Mouse (Mus musculus) thymus, adult 2 months (tissue): Measurements from ENCODE around the gene Eif4e3. TPM values are rescaled to one million over a fixed set of nuclear protein-coding genes. Genes with fewer than 3 reads are reported as not detected.

ENCODE experiments used
- DNase-seq: peaks from one replicate; pipeline ENCODE4 v3.0.0; 2021
- H3K27ac ChIP-seq: fragments of 200-500 bp; 2 replicates; pipeline ENCODE4 v1.5.1; 2012; ENCODE audit warnings: low read length, control low read depth; ENCODE audit not compliant: control insufficient read depth, insufficient read depth
- H3K27me3 ChIP-seq: fragments of 200-500 bp; 2 replicates; pipeline ENCODE4 v1.6.1; 2012; ENCODE audit warnings: mild to moderate bottlenecking, low read length, moderate library complexity, mixed read lengths; ENCODE audit not compliant: control insufficient read depth, insufficient read depth
- H3K36me3 ChIP-seq: fragments of 200-500 bp; 2 replicates; pipeline ENCODE4 v1.6.1; 2012; ENCODE audit warnings: mild to moderate bottlenecking, low read length, moderate library complexity; ENCODE audit not compliant: control insufficient read depth, insufficient read depth
- H3K4me1 ChIP-seq: fragments of 200-500 bp; replicated peaks from 2 replicates; pipeline ENCODE4 v1.6.1; 2012; ENCODE audit warnings: low read length; ENCODE audit not compliant: control insufficient read depth, insufficient read depth
- H3K4me3 ChIP-seq: fragments of 200-500 bp; 2 replicates; pipeline ENCODE4 v1.5.1; 2012; ENCODE audit warnings: mild to moderate bottlenecking, low read length, control low read depth, moderate library complexity; ENCODE audit not compliant: control insufficient read depth, insufficient read depth
- CTCF ChIP-seq: fragments of 200-500 bp; IDR thresholded peaks from 2 replicates; pipeline ENCODE4 v1.5.1; 2012; ENCODE audit warnings: mild to moderate bottlenecking, control low read depth, low read length, moderate library complexity, borderline replicate concordance; ENCODE audit not compliant: control insufficient read depth, poor library complexity, insufficient read depth; ENCODE audit errors: extremely low read depth
- POLR2A ChIP-seq: fragments of 200-500 bp; IDR thresholded peaks from 2 replicates; pipeline ENCODE4 v1.6.1; 2012; ENCODE audit warnings: mild to moderate bottlenecking, low read length, control low read depth, moderate library complexity; ENCODE audit not compliant: control insufficient read depth, poor library complexity, insufficient read depth; ENCODE audit errors: extremely low read depth
- WGBS: fragments of 180-500 bp; shearing (Covaris S2); methylation state at CpG from one replicate; pipeline ENCODE4 v1.1.7; 2018; 5-methylcytosine and 5-hydroxymethylcytosine counted together
- polyA plus RNA-seq: library from polyadenylated mRNA; depleted of rRNA; stranded (reverse); fragments of >200 nt; gene quantifications from 2 replicates; pipeline ENCODE4 v1.2.3, GENCODE M21; 2012

The Eif4e3 gene
- polyA plus RNA-seq, 1 experiment = 34.4 TPM

DNA sequence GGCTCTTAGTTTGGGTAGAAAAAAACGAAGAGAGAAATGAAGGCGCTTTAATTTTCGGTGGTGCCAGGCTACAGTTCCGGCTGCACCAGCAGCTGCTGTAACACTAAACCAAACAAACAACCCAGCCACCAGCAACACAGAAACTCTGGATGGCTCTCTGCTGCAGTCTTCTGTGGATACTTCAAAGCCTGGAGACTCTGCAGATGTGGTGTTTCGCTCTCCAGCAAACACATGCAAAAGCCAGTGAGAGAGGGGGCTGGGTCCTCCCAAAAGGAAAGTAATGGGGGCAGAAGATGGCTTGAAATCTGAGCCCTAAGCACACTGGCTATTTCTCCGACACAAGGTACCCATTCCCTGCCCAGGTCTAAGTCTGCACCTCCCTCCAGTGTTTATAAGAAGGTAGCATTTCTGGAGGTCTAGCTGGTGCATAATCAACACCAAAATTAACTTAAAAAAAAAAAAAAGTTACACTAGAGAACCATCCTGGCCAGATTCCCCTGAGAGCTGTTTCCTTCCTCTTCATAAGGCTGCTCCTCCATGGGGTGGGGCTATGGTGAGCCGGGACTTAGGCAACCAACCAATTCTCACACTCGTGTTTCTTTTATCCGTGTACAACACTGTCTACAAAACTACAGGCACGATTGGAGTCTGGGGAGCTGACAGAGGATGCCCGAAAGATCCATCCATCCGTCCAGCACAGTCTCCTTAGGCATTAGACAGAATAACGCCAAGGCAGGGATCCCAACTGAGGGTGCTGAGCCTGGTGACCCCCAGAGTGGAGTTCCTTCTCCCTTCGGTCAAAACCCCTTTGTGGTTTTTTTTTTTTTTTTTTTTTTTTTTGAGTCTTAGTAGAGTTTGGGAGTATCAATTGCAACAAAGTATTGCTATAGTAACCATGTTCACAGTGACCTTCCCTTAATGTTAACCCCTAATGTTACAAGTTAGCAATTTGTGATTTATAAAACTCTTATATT lies 55.8 kb downstream of the Eif4e3 start:
- TF ChIP-seq CTCF (no peak), POLR2A (no peak)
- Histone ChIP-seq H3K36me3 (no peaks in the 10 kb centered on the region), H3K27me3 (no peaks in the 10 kb centered on the region), H3K4me1 (peaks cover 9% of the 10 kb centered on the region), H3K4me3 (no peak overlapping the region), H3K27ac (0 out of 2 replicates have a peak overlapping the region, but pooled peaks have one; percentile 2)
- DNase-seq = peak; percentile 45
- 23% methylated on average over 14 of the region's 14 CpGs for WGBS

DNA sequence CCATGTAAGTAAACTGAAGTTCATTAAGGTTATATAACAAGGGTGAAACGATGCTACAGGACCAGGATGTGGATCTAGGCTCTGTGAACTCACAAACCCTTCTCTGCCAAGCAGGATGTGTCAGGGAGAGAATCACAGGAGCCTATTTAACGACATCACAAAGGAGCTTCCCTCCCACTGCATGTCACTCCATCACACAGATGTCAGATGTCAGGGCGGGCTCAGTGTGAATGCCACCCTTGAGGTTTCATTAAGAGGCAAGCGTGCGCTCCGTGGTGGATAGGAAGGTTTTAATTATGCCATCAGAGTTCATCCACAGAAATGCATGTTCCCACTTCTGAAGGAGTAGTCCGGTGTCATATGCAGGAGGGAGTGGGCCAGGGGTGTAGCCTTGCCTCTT lies 60.5 kb downstream of the Eif4e3 start:
- no peak overlapping the region for H3K4me3 ChIP-seq
- DNase-seq = no peak
- WGBS = 92% methylated on average over 7 of the region's 7 CpGs
- no peak overlapping the region for H3K27ac ChIP-seq
- H3K4me1 ChIP-seq = peaks cover 10% of the 10 kb centered on the region
- H3K36me3 ChIP-seq = no peaks in the 10 kb centered on the region
- no peaks in the 10 kb centered on the region for H3K27me3 ChIP-seq
- no peak for TF ChIP-seq CTCF
- TF ChIP-seq POLR2A = no peak

DNA sequence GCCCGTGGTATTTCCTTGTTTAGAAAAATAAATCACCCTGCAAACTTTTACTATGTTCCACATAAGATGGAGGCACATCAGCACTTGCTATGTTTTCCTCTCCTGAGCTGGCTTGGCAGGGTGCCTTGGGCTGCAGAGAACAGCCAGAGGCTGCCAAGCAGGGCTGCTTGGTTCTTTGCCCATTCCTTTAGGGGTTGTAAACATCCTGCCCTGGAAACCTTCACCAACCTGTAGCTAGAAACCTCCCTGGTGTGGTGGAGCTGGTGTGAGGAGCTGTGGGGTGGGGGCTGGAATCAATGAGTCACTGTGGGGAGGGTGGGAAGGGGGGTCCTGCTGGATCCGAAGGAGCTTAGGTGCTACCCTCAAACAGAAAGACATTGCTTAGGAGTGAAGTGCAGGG lies 61.8 kb downstream of the Eif4e3 start:
- Histone ChIP-seq H3K4me3 (no peak overlapping the region), H3K36me3 (no peaks in the 10 kb centered on the region), H3K27ac (no peak overlapping the region), H3K4me1 (peaks cover 7% of the 10 kb centered on the region; the same call in 1 of the 2 replicates), H3K27me3 (no peaks in the 10 kb centered on the region)
- TF ChIP-seq CTCF (no peak), POLR2A (no peak)
- no peak for DNase-seq
- 91% methylated on average over 2 of the region's 2 CpGs for WGBS

GRCm38 (mm10) chr6:99602434-99602833 lies 64.1 kb downstream of the Eif4e3 start:
- Histone ChIP-seq H3K4me1 (peaks cover 5% of the 10 kb centered on the region; the same call in 1 of the 2 replicates), H3K27ac (no peak overlapping the region), H3K27me3 (no peaks in the 10 kb centered on the region), H3K36me3 (no peaks in the 10 kb centered on the region), H3K4me3 (no peak overlapping the region)
- TF ChIP-seq POLR2A = no peak
- no peak for TF ChIP-seq CTCF
- no peak for DNase-seq
- 85% methylated on average over 7 of the region's 7 CpGs for WGBS

DNA sequence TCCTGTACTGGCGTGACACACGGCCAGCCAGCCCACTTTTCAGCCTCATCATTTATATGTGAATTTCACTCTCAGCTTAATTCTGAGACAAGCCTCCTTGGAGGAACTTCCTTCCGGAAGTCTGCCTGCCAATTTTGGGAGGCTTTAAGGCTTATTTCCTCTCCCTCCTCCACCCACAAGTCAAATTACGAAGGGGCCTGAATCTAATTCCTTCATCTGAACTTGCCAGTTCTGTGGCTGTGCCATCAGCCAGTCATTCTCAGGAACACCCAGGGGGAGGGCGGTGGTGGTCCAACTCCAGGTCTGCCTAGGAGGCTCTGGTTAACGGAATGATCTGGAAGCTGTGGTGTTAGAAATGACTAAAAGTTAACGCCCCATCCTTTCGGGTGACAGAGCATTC lies 65.7 kb downstream of the Eif4e3 start:
- H3K27me3 ChIP-seq = no peaks in the 10 kb centered on the region
- no peaks in the 10 kb centered on the region for H3K36me3 ChIP-seq
- peaks cover 5% of the 10 kb centered on the region; the same call in 1 of the 2 replicates for H3K4me1 ChIP-seq
- TF ChIP-seq POLR2A (no peak), CTCF (no peak)
- H3K27ac ChIP-seq = no peak overlapping the region
- WGBS = 74% methylated on average over 8 of the region's 8 CpGs
- no peak overlapping the region for H3K4me3 ChIP-seq
- no peak for DNase-seq

GRCm38 (mm10) chr6:99600168-99600793 lies 66.3 kb downstream of the Eif4e3 start:
- H3K36me3 ChIP-seq = no peaks in the 10 kb centered on the region
- TF ChIP-seq CTCF = no peak
- no peak for TF ChIP-seq POLR2A
- peak; percentile 65 for DNase-seq
- 18% methylated on average over 10 of the region's 10 CpGs for WGBS
- no peaks in the 10 kb centered on the region for H3K27me3 ChIP-seq
- H3K4me3 ChIP-seq = no peak overlapping the region
- peaks cover 5% of the 10 kb centered on the region; the same call in 1 of the 2 replicates for H3K4me1 ChIP-seq
- H3K27ac ChIP-seq = no peak overlapping the region

- H3K4me3 ChIP-seq = no peak overlapping the region
- H3K36me3 ChIP-seq = no peaks in the 10 kb centered on the region
- no peak overlapping the region for H3K27ac ChIP-seq
- TF ChIP-seq POLR2A (no peak), CTCF (no peak)
- peaks cover 5% of the 10 kb centered on the region; the same call in 1 of the 2 replicates for H3K4me1 ChIP-seq
- H3K27me3 ChIP-seq = no peaks in the 10 kb centered on the region
- WGBS = 83% methylated on average over 8 of the region's 8 CpGs
- no peak for DNase-seq
Observed at GRCm38 (mm10) chr6:99599651-99600050, 66.9 kb downstream of the Eif4e3 start.
